Mouse (Mus musculus) thymus, postnatal 4 days (tissue): ENCODE measurements around the gene Ankrd31.
"Not testable (repeated sequence)": the region's sequence is repeated elsewhere in the genome, so short reads cannot be mapped to it uniquely, and the experiment has no call there.

Experiments
- DNase-seq: peaks from one replicate; pipeline ENCODE4 v3.0.0; 2021

Gene Ankrd31

GRCm38 (mm10) chr13:96859161-96859560 is 111.1 kb downstream of the Ankrd31 start:
- no peak for DNase-seq

- DNase-seq = no peak
These were observed 122.7 kb downstream of the Ankrd31 start for GRCm38 (mm10) chr13:96870742-96871141.

GRCm38 (mm10) chr13:96874071-96874470 is 126.0 kb downstream of the Ankrd31 start:
- no peak for DNase-seq

GRCm38 (mm10) chr13:96878220-96879057 is 130.4 kb downstream of the Ankrd31 start:
- no peak for DNase-seq

- DNase-seq = no peak
These were observed 136.5 kb downstream of the Ankrd31 start for GRCm38 (mm10) chr13:96884534-96884933.

- no peak for DNase-seq
These were observed 141.9 kb downstream of the Ankrd31 start for GRCm38 (mm10) chr13:96889985-96890384.

- no peak for DNase-seq
These were observed 147.1 kb downstream of the Ankrd31 start for GRCm38 (mm10) chr13:96895144-96895543.

GRCm38 (mm10) chr13:96906717-96907116 is 158.6 kb downstream of the Ankrd31 start:
- no peak for DNase-seq

- no peak for DNase-seq
These were observed 163.1 kb downstream of the Ankrd31 start for GRCm38 (mm10) chr13:96911202-96911601.

- DNase-seq = not testable (repeated sequence)
These were observed 175.1 kb downstream of the Ankrd31 start for GRCm38 (mm10) chr13:96923134-96923533.

- DNase-seq = peak; percentile 60
These were observed 176.2 kb downstream of the Ankrd31 start, which contains the start of gene Gcnt4 for GRCm38 (mm10) chr13:96923999-96924961. TSS of gene Gcnt4 (plus strand) at chr13:96924689.

GRCm38 (mm10) chr13:96924985-96925745 is 177.1 kb downstream of the Ankrd31 start:
- DNase-seq = peak; percentile 57

GRCm38 (mm10) chr13:96925991-96926725 is 178.1 kb downstream of the Ankrd31 start:
- no peak for DNase-seq

GRCm38 (mm10) chr13:96927781-96928180 is 179.7 kb downstream of the Ankrd31 start:
- DNase-seq = no peak

GRCm38 (mm10) chr13:96928432-96929039 is 180.5 kb downstream of the Ankrd31 start:
- no peak for DNase-seq

GRCm38 (mm10) chr13:96932745-96933144 is 184.7 kb downstream of the Ankrd31 start:
- no peak for DNase-seq

- DNase-seq = no peak
These were observed 185.3 kb downstream of the Ankrd31 start for GRCm38 (mm10) chr13:96933367-96933766.

GRCm38 (mm10) chr13:96936173-96936777 is 188.2 kb downstream of the Ankrd31 start:
- DNase-seq = no peak

GRCm38 (mm10) chr13:96937059-96937558 is 189.0 kb downstream of the Ankrd31 start:
- DNase-seq = no peak

- DNase-seq = no peak
These were observed 191.6 kb downstream of the Ankrd31 start for GRCm38 (mm10) chr13:96939680-96940079.

- not testable (repeated sequence) for DNase-seq
These were observed 193.4 kb downstream of the Ankrd31 start for GRCm38 (mm10) chr13:96941481-96941880.
